Mouse (Mus musculus) ES-CJ7 (cell line): ENCODE data around the gene Ttll3.

Experiments
- DNase-seq: peaks from one replicate; pipeline ENCODE4 v3.0.0; 2011; ENCODE audit warnings: low read depth, low spot score

Ttll3 gene

DNA sequence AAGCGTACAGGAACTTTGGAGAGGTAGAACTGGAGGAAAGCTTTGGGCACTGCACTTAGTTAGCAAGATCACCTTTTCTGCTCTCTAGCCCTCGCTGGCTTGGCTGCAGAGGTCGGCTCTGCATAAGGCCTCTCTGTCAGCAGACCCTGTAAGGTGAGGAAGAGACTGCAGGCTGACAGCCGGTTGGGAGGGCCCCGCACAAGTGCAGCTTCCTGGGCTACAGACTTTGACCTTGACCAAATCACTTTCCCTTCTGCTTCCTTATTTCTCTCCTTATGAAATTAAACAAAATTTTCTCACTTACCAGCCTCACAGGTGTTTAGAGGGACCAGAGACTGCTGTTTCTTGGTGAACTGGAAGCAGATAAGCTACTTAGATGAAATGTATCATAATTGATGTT lies 65.9 kb downstream of the Ttll3 start:
- DNase-seq = no peak

DNA sequence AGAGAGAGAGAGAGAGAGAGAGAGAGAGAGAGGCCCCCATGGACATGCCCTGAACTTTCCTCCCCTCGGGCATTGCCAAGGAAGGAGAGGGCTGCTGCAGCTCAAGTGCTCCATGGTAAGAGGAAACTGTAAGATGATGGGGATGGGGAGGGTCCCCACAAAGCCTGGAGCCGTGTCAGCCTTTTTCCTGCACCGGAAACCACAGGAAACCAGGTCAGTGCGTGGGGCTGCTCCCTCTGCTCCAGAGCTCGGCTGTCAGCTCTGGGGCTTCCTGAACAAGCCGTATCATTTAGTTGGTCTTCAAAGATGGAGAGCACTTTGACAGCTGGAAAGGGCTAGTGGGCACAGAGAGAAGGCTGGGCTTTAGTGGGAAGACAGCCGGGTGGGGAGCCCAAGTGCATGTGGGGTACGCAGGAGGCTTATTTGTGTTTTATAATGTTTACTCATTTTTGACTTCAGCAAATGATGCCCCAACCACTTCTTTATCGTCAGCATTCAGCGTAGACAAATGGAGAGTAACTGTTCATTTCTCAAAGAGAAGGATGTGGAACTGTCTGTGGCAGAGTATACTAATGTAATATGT lies 69.0 kb downstream of the Ttll3 start, which contains the start of gene Il17re:
TSS of gene Il17re (plus strand) at position 533 of the 583 bp plus-strand sequence.
- no peak for DNase-seq

DNA sequence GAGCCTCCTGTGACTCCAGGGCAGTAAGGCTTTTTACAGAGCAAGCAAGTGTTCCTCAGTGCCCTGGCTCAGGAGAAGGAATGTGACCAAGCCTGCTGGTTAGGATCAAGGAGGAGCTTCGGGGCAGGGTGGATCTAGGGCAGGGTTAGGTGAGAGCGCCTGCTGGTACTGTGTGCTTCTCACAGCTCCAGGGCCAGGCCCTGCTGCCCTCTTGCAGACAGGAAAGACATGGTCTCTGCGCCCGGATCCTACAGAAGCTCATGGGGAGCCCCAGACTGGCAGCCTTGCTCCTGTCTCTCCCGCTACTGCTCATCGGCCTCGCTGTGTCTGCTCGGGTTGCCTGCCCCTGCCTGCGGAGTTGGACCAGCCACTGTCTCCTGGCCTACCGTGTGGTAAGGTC lies 69.6 kb downstream of the Ttll3 start:
- DNase-seq = no peak

DNA sequence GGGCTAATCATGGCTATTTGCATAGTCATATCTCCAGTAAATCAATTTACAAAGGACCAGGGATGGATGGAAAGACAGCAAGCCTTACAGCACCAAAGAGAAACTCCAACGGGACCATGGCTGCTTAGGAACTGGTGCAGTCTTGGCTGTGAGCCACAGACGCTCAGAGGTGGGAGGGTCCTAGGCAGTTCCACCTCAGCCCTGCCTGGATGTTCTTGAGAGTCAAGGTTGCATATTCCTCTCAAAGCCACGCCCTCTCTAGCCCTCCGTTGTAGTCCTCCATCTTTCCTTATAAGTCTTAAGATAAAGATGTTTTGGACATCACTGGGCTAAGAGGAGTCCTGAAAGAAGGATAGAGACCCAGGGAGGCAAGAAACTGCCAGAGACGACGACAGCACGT lies 75.0 kb downstream of the Ttll3 start:
- peak; percentile 56 for DNase-seq
